Mouse (Mus musculus) layer of hippocampus, adult 2 months (tissue): ENCODE measurements around the gene Prss35. TPM values are rescaled to one million over a fixed set of nuclear protein-coding genes. Genes with fewer than 3 reads are reported as not detected.

Experiments
- DNase-seq, 2 experiments: peaks; one replicate each; pipeline ENCODE4 v3.0.0; 2022; ENCODE audit warnings: low spot score in 2 of 2
- H3K27ac ChIP-seq: fragments of 200-600 bp; 2 replicates; pipeline ENCODE4 v1.8.1; 2022
- H3K4me3 ChIP-seq: fragments of 200-600 bp; 2 replicates; pipeline ENCODE4 v1.8.1; 2022; ENCODE audit warnings: mild to moderate bottlenecking
- CTCF ChIP-seq: fragments of 200-600 bp; conservative IDR thresholded peaks from 2 replicates; pipeline ENCODE4 v1.8.1; 2022; ENCODE audit warnings: antibody characterized with exemption, mild to moderate bottlenecking, moderate library complexity
- long read RNA-seq, 2 experiments: library from polyadenylated mRNA; stranded (forward); transcript quantifications; one replicate each; pipeline ENCODE4 v2.0.0; 2021; ENCODE audit warnings: borderline mapping rate in 2 of 2
- total RNA-seq, 2 experiments: library from RNA; stranded (reverse); gene quantifications; 2 replicates each; pipeline ENCODE4 v1.2.3; 2021

Gene Prss35
- total RNA-seq: 1 to 10 TPM; 5.3 to 5.9 TPM
- long read RNA-seq, experiment 1, partial matches to known transcripts: 3 of 14 reads
- long read RNA-seq, experiment 1, other reads (novel, unspliced or antisense): 8 of 14 reads
- long read RNA-seq, experiment 2, partial matches to known transcripts: 3 of 14 reads
- long read RNA-seq, experiment 2, other reads (novel, unspliced or antisense): 9 of 14 reads

DNA sequence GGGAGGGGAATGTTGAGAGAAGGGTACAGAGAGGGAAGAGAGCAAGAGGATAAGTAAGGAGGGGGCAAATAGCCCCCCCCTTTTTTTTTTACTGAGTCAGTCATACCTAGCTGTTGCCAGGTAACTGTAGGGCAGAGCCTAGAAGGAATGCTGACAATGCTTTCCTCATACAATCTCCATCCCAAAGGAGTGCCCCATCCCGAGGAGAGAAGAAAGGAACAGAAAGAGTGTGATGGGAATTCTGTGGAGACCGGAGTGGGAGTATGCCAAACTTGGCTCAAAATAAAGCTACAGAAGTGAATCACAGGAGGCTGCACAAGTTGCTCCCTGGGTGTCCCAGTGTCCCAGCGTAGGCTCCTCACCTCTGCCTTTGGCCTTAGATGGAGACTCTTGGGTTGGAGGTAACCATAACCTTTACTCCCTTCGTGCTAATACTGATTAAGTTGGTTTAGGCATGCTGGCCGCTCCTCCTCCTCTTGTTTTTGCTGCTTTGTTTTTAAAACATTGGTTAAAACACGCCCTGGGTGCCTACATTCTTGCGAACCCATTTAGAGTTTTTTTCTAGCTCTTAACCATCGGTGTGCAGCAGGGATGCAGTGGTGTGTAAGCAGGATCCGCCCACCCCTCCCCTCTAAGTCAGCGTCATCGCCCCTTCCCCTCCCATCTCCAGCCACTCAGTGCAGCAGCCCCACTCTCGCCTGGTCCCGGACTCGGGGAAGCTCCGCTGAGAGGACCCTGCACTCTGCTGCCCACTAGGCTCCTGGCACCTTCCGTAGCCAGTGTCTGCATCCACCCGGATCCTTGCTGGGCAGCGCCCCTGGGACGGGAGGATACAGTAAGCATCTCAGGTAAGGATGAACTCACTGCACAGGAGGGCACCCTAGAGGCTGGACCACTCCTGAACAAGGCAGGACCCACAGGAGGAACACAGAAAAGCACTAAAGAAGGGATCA is at the start of gene Prss35:
TSS of gene Prss35 (plus strand) at position 691 of the 953 bp plus-strand sequence.
- Histone ChIP-seq H3K4me3 (peak within 1 kb of the TSS; percentile 43), H3K27ac (peak within 1 kb of the TSS; percentile 6; the same call in 1 of the 2 replicates)
- DNase-seq: no peak
- peak; percentile 21 for TF ChIP-seq CTCF

DNA sequence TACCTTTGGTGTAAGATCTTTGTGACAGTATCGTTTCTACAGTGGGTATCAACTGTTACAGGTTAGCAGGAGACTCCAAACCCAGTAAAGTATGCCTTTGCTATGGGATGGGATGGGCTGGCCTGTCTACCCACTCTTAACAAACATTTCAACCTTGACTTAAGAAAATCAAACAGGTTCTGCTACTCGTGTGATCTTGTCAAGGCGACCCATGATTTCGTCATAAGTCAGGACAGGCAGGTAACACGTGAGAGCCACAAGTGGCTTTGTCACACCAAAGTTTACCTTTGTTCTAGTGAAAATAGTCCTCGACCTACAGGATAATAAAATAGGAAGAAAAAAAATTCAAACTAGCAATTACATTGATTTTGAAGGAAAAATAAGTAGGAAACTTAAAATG is 49.5 kb upstream of the Prss35 start:
- H3K27ac ChIP-seq: no peak overlapping the region
- no peak for TF ChIP-seq CTCF
- DNase-seq: no peak
- no peak overlapping the region for H3K4me3 ChIP-seq

DNA sequence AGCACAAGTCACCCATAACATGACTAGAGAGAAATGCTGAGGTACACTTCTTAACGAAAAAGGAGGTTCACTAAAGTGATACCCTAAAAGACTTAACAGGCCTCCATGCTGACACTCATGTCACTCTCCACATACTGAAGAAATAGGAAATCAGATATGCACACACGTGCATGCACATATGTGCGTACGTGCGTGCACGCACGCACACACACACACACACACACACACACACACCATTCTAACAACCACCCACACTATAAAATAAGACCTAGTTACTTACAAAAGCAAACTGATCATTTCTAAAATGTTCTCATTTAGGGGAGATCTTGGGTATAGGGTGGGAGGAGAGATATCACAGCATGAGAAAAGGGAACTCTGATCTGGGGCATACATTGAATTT is 48.8 kb upstream of the Prss35 start:
- DNase-seq: no peak
- peak overlapping the region; percentile 78 for H3K4me3 ChIP-seq
- TF ChIP-seq CTCF: no peak
- H3K27ac ChIP-seq: peak overlapping the region; percentile 91; the same call in 1 of the 2 replicates

DNA sequence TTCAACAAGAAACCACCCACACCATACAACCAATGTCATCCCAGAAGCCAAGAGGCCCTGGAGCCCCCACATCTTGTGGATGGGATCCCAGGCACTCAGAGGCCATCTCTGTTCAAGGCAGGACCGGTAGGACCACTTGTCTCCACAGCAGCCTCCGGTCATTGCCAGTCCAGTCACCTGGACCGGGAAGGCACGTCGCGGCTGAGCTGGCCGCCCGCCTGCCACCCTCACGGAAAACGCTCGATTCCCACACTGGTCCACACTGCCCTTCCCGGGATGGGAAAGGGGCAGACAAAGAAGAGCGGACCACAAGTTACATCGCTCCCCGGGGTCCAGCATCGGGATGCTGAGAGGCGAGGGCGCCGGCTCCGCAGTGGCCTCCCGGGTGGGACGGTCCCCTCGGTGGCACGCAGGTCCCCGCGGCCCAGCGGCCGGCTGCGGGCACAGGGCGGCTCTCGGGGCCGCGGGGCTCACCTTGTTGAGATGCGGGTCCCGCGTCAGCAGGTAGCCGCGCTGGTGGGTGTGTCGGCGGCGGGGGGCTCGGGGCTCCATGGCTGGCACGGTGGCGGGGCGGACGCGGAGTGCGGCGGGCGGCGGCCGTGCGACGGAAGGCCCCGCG is 48.1 kb upstream of the Prss35 start:
- DNase-seq: no peak
- no peak for TF ChIP-seq CTCF
- Histone ChIP-seq H3K4me3 (peak overlapping the region; percentile 78), H3K27ac (peak overlapping the region; percentile 91)

DNA sequence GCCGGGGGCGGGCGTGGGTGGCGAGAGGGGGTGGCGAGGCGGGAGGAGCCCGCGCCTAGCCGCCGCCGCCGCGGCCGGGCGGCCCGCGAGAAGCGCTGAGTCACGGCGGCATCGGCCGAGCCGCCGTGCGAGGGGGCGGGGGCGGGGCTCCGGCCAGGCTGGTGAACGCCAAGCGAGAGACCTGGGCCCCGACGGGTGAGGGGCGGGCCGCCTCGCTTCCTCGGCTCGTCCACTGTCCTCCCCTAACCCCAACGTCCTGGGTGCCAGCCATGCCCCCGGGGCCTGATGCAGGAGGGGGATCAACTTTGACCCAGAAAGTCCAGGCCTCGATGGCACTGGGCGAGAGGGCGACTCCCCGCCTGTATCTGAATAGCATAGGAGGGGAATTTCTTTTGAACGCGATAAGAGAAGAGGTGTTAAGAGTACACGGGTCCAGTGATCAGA is 47.6 kb upstream of the Prss35 start, which contains the start of gene Me1:
TSS of gene Me1 (minus strand) at position 136 of the 444 bp plus-strand sequence.
- TF ChIP-seq CTCF: no peak
- H3K27ac ChIP-seq: peak within 1 kb of the TSS; percentile 91
- peak within 1 kb of the TSS; percentile 78 for H3K4me3 ChIP-seq
- peak in 1 of 2 experiments; percentile 10 for DNase-seq

DNA sequence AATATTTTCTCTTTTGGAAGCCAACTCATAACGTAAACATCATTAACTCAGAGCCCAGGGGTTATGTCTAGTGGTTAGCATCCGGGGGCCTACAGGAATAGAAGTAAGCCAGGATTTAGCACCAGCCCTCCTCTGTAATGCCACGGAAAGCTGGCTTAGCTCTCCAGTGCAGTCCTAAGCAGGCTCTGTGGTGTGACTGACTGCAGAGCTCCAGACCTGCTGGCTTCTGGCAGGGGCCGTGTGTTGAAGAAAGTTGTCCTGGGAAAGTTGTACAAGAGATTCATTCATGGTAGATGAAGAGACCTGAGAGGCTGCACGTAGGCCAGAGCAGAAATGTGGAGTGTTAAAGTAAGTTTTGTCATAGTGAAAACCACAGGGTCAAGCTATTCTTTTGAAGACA is 42.2 kb upstream of the Prss35 start:
- no peak overlapping the region for H3K27ac ChIP-seq
- DNase-seq: no peak
- no peak for TF ChIP-seq CTCF
- no peak overlapping the region for H3K4me3 ChIP-seq

DNA sequence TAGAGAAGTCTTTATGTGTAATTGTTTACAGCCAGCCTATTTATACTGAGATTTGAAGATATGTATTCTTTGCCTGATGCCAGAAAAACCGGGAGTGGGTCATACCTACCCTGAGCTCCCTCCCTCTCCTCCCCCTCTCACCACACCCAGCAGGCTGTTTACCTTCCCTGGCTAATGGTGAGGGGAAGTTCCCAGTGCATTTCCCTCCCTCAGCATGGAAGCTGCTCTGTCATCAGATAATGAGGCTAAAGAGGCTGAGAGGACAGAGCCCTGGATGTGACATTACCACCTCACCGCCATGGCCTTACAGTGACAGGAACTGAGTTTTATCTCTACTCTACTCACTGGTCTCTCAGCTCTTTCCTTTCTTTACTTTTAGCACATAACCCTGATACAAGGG is 41.6 kb upstream of the Prss35 start:
- no peak for DNase-seq
- TF ChIP-seq CTCF: no peak
- H3K4me3 ChIP-seq: no peak overlapping the region
- no peak overlapping the region for H3K27ac ChIP-seq

DNA sequence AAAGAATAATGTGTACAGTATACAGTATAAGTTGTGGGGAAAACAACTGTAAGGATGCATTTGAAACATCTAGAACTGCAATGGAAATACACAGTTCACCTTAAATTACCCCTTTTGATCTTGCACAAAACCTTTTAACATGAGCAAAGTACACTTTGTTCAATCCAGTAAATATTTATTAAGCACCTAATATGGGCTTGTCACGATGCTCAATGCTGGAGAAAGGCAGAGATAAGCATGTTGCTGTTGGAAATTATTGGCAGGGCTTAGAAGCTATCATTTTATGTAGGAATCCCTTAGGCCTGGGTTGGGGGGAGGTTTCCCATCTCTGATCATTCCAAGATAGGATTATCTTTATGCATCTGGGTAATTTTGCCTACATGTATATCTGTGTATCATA is 36.0 kb upstream of the Prss35 start:
- Histone ChIP-seq H3K27ac (no peak overlapping the region), H3K4me3 (no peak overlapping the region)
- no peak for DNase-seq
- TF ChIP-seq CTCF: no peak

DNA sequence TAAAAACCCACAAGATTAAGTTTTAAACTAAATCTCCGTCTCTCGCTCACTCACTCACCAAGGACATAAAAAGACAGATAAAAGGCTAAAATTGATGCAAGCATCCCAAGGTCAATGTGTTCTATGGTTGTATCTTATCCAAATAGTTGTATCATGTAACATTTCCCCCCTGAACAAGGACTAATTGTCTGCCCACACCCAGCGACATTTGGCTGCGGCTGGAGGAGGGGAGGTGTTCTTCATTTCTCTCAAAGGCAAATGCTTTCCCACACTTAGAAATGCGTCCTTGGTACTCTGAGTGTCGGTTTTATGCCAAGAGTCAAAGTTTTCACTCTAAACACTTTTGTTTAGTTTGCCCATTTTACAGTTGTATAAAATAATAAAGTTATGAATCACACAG is 34.5 kb upstream of the Prss35 start:
- no peak for DNase-seq
- Histone ChIP-seq H3K27ac (no peak overlapping the region), H3K4me3 (no peak overlapping the region)
- TF ChIP-seq CTCF: no peak

DNA sequence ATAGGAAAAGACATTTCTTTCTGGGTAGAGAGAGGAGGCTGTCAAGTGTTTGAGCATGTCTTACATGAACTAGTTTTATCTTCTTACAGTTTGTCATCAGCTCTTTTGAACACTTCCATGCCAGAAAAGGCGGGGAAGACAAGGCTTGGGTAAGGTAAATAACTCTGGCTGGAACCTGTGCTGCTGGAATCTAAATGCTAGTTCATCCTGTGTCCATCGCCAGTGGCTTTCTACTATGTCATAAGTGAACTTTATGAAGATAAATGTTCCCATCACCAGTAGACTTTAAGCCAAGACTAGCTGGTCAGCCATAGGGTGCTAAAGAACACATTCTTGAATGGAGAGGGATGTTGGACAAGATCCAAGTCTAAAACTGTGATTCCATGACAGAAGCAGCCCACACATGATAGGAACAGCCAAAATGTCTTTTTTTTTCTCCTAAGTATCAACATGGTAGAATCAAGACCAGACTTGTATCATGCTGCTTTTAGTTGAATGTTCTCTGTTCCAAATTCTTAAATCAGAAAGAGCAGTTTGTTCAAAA is 33.3 kb upstream of the Prss35 start:
- no peak overlapping the region for H3K27ac ChIP-seq
- no peak for DNase-seq
- H3K4me3 ChIP-seq: no peak overlapping the region
- TF ChIP-seq CTCF: no peak

DNA sequence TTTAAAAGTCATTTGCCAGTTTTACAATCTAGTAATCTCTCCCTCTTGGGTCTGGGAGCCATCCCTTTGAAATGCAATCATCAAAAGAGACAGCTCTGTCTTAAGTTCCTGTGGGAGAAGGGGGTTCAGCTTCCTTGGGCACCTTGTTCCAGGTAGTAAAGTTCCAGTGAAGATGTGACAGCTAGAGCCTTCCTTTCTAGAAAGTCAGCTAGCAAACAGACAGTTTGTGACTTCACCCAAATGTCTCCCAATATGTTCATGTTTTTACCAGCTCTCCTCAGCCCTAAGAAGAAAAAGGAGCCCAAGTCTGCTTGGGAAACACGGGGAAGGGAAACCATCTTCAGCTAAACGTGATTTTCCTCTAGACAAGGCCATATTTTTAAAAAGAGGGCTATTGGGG is 30.8 kb upstream of the Prss35 start:
- DNase-seq: peak in 1 of 2 experiments; percentile 41
- no peak for TF ChIP-seq CTCF
- H3K27ac ChIP-seq: peak overlapping the region; percentile 64; the same call in 1 of the 2 replicates
- H3K4me3 ChIP-seq: no peak overlapping the region

DNA sequence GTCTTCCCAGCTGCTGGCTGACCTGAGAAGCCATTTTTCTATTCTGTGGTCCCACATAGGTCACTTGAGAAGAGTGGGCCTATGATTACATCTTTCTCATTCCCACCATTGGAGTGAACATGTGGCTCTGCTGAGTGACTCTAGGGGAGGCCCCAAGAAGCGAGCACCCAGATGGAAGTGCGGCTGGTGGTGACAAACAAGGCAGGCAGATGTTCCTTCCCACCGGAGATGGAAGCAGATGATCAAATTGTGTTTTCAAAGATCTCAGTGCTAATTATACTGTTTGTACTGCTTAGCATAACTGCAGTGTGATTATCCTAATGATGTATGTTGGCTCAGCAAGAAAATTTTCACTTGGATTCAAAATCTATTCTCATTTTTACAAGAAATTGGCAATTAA is 29.4 kb upstream of the Prss35 start:
- DNase-seq: peak; percentile 49 to 63
- no peak overlapping the region for H3K4me3 ChIP-seq
- TF ChIP-seq CTCF: no peak
- H3K27ac ChIP-seq: peak overlapping the region; percentile 64

DNA sequence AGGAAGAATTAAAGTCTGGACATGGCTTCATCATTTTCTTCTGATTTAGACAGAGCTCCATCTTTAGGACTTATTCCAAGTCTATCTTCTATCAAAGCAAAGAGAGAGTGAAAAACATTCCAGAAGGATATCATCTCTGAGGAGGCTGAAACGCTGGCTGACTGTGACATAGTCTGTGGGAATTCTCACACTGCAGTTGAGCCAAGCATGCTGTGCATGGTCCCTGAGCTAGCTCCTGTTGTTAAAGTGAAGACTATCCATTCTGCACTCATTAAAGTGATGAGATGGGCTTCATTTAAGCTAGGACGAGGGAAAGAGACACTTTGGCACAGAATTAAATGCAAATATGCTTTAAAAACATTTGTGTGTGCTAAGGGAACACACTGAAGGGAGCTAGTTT is 26.9 kb upstream of the Prss35 start:
- H3K27ac ChIP-seq: no peak overlapping the region
- TF ChIP-seq CTCF: no peak
- H3K4me3 ChIP-seq: no peak overlapping the region
- DNase-seq: no peak
